Mouse (Mus musculus) layer of hippocampus, postnatal 10 days (tissue): Measurements from ENCODE around the gene Slc22a14. TPM values are rescaled to one million over a fixed set of nuclear protein-coding genes. Genes with fewer than 3 reads are reported as not detected.
"Not testable (repeated sequence)": the region's sequence is repeated elsewhere in the genome, so short reads cannot be mapped to it uniquely, and the experiment has no call there.

Experiments used
- DNase-seq, 2 experiments: peaks; one replicate each; pipeline ENCODE4 v3.0.0; 2021; ENCODE audit warnings: low spot score in 2 of 2
- total RNA-seq, 2 experiments: library from RNA; stranded (reverse); gene quantifications; 2 replicates each; pipeline ENCODE4 v1.2.3; 2021

The Slc22a14 gene
- total RNA-seq, 2 experiments from 2014 or later: not detected

- no peak for DNase-seq
Observed at GRCm38 (mm10) chr9:119323260-119323645, 42.1 kb downstream of the Slc22a14 start.

DNA sequence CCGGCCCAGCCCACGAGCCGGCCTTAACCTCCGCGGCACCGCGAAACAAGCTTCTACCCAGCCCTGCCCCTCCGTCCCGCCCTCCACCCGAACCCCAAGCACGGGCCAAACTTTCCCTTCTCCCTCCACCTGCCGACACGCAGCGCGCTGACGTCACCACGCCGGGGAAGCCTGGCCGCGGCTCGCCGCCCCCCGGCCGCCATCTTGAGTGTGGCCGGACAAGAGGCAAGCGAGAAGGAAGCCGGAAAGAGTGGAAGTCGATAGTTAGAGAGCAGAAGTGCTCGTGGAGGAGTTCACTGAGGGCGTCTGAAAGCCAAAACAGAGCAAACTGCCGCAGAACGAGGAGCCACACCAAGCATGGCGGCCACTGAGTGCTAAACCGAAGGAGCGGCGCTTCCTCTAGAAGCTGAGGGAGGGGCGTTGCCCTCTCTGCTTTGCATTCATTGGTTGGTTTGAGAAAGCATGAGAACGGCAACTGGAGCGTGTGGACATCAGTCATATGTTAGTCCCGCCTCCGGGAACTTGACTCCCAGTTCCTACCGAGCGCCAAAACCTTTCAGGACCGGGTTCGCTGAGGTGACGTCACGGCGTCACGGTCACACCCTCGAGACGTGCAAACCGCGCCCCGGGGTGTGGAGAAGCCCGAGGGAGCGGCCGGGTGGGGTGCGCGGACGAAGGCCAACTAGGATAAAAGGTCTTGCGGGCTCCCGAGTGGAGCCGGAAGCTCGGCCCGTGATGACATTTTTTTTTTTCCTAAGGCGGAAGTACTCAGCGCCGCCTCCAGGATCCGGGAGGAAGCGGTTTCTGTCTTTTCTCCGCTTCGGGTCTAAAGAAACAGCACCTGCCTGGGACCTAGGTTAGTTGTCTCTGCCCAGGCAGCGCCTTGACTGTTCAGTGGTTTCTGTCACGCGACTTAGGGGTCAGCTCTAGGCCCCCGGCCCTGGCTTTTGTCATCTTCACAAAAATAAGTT, 42.8 kb downstream of the Slc22a14 start, which contains the start of gene Oxsr1:
TSS of gene Oxsr1 (minus strand) at position 139 of the 971 bp plus-strand sequence.
- DNase-seq: peak; percentile 99

DNA sequence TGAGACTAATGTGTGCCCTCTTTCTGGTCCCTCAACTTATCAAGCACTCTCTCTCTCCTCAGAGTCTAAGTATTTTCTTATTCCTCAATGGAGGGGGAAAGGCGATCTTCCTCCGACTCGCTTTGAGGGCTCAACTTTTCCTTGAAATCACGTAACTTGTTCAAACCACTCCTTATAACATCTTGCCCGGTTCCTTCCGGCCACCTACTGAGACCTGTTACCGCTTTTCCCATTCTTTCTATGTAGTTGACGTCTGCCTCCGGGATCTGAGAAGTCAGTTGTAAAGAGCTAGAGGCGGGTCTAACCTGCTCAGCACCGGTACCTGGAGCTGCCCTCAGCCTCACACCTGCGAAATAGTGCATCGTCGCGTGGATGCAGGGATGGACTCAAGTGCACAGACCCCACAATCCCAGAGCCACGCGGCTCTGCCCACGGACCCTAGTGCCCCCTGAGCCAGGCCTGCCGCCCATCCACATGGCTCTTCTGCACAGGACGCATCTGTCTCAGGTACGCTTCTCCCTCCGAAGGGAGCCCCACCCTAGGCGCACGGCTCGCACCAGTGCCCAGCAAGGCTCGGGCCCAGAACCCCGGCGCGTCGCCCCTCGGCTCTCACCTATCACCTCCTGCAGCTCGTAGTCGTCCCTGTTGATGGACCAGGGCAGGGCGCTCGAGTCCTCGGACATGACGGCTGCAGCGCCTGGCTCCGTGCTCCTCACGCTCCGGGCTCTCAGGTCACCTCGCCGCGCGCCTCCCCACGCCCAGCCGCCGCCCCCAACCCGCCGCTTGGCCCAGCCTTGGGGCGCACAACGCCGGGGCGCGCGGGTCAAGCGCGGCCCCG, 43.7 kb downstream of the Slc22a14 start:
- DNase-seq: no peak

DNA sequence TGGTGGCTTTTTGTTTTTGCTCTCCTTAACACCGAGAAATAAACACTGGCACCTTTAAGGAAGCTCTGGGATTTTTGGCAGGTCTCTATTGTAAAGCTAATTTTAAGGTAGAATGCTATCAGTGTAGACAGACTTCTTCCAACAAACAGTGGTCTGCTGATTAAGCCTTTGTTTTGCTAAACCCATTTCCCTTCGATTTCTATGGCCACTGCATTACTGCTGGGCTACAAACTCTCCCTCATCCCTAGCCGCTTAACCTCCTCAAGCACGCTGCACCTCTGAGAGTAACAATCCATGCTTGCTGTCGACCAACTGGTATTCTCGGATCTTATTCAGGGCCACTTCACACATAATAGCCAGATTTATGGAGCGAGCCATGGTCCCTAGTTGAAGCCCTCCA, 44.4 kb downstream of the Slc22a14 start:
- no peak for DNase-seq

DNA sequence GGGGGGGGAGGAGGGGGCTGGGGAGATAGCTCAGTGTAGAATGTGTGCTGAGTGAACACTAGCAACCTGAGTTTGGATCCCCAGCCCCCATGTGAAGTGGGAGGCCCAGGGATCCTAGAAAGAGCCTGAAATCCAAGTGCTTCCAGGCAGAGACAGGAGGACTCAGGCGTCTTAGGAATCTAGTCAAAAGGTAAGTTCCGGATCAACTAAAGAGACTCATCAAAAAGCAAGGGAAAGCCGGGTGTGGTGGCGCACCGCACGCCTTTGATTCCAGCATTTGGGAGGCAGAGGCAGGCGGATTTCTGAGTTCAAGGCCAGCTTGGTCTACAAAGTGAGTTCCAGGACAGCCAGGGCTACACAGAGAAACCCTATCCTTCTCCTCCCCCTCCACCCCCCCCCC, 44.9 kb downstream of the Slc22a14 start:
- DNase-seq: no peak

- DNase-seq: no peak
Observed at GRCm38 (mm10) chr9:119318891-119319290, 46.5 kb downstream of the Slc22a14 start.

- DNase-seq: no peak
Observed at GRCm38 (mm10) chr9:119313096-119313495, 52.3 kb downstream of the Slc22a14 start.

DNA sequence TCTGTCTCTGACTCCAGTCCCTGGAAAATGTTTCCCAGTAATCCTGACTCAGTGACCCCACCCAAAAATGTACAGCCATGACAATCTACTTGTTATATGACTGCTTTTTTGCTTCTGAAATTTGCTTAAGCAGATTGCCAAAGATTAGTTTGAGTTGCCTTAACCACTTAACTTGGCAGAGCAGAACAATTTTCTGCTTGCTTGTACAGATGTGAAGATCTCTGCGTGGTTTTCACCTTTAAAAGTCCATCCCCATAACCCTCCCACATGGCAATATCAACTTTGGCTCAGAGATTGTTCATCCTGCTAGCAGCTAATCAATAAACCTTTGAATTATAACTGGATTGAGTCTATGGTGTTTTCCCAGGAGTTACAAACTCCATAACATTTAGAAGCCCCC, 56.3 kb downstream of the Slc22a14 start:
- DNase-seq: no peak

DNA sequence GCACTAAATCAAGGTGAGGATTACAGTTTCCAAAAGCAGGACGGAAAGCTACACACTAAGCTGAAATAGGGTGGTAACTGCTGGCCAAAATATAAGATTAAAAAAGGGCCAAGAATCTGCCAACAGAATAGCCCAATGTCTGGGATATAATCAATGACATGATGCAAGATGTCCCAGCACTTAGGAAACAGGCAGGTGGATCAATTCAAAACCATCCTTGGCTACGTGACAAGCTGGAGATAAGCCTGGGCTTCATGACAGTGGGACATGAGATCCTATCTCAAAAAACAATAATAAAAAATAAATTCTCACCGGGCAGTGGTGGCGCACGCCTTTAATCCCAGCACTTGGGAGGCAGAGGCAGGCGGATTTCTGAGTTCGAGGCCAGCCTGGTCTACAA, 59.5 kb downstream of the Slc22a14 start:
- DNase-seq: no peak

DNA sequence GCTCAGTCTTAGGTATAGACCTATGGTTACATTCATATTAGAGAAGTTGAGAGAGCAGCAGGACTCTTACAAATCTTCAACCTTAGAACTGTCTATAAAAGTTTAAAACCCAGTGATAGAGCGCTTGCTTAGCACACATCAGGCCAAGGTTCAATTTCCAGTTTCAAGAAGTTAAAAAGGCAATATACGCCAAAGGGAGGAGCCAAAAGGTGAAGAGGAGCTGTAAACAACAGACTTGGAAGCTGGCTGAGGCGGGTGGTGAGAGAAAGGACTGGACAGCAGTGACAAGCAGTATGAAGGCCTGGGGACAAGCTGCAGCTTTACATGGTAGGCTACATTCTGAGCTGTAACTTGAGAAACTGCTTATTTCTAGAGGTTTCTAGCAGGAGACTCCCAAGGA, 66.8 kb downstream of the Slc22a14 start:
- no peak for DNase-seq

DNA sequence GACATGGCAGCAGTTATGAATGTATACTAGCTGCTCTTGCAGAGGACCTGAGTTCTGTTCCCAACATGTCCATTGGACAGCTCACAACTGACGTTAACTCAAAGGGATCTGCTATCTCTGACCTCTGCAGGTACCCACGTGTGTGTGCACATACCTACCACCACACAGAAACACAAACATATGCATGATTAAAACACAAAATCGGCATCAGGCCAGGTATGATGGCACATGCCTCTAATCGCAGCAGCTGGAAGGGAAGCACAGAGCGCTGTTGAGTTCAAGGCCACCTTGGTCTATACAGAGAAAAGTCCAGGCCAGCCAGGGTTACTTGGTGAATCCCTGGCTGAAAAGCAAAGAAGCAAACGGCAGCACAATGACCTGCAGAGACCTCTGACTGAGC, 67.7 kb downstream of the Slc22a14 start:
- no peak for DNase-seq

GRCm38 (mm10) chr9:119290791-119291190, 74.6 kb downstream of the Slc22a14 start:
- DNase-seq: no peak

DNA sequence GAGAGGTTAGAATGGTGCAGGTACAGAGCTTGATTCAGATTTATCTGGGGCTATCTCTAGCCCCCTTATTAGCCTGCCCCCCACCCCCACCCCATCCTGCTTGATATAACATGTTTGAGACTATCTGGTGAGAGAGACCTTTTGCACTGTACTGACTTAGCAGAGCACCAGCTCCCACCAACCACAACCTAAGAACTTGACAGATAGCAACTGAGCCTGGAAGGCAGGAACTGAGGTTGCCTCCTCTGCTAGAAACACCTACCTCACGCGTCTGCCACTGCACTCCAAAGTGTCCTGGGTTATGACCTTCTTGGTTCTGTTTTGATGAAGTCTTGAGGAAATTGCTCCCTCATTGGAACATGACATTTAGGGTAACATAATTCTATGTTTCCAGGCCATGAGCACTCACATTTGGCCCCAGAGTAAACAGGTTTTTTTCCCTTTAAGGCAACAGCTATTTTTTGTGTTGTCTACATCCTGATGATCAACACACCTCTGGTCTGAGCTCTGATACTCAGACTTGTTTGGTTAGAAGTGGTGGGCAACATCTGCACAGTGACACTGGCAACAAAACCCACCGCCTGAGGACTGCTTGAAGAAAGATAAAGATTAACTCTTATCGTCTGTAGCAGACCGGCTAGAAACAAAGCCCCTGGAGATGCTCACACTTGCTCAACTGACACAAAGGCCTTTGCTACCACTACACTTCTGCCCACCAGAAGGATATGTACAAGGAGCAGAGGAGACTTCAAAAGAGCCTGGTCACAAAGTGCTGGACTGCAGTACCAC, 84.3 kb downstream of the Slc22a14 start:
- DNase-seq: no peak

GRCm38 (mm10) chr9:119278031-119278430, 87.3 kb downstream of the Slc22a14 start:
- no peak for DNase-seq

- peak; percentile 57 to 68 for DNase-seq
Observed at GRCm38 (mm10) chr9:119276321-119276720, 89.0 kb downstream of the Slc22a14 start.

DNA sequence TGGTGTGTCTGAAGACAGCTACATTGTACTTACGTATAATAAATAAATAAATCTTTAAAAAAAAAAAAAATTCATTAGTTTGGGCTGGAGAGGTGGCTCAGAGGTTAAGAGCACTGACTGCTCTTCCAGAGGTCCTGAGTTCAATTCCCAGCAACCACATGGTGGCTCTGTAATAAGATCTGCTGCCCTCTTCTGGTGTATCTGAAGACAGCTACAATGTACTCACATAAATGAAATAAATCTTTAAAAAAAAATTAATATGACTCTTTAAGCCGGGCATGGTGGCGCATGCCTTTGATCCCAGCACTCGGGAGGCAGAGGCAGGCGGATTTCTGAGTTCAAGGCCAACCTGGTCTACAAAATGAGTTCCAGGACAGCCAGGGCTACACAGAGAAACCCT, 90.5 kb downstream of the Slc22a14 start:
- not testable (repeated sequence) for DNase-seq

GRCm38 (mm10) chr9:119271496-119271895, 93.9 kb downstream of the Slc22a14 start:
- DNase-seq: no peak

GRCm38 (mm10) chr9:119268588-119269145, 96.7 kb downstream of the Slc22a14 start:
- no peak for DNase-seq

DNA sequence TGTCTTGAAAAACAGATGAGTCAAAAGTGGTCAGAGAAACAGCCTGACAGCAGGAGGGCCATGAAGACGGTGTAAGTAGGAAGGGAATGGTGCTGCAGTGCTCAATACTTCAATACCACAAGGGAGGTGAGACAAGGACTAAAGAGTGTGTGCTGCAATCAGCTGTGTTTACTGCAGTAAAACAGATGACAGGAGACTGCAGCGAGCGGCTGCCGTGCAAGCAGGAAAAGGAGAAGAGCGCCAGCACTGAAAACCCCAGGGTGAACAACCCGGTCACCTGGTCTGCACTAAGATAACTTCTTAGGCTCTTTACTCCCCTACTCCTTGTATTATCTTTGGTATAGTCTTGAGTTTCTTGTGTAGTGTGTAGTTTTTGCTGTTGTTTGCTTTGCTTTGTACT, 97.2 kb downstream of the Slc22a14 start:
- DNase-seq: no peak

GRCm38 (mm10) chr9:119266121-119266395, 99.3 kb downstream of the Slc22a14 start:
- not testable (repeated sequence) for DNase-seq
